Mouse (Mus musculus) forebrain, embryonic 13.5 days (tissue): ENCODE results near the gene Nom1. TPM values are rescaled to one million over a fixed set of nuclear protein-coding genes. Genes with fewer than 3 reads are reported as not detected.

Source experiments
- ATAC-seq: fragments of 200-750 bp; cut with Nextera tagmentation; 2 replicates; pipeline ENCODE4 v1.8.0; 2017
- H3K27ac ChIP-seq: fragments of 300-500 bp; sonication (generic); 2 replicates; pipeline ENCODE4 v1.5.1; 2015; ENCODE audit warnings: inconsistent platforms, mild to moderate bottlenecking, moderate library complexity
- H3K27me3 ChIP-seq: fragments of 300-500 bp; sonication (generic); 2 replicates; pipeline ENCODE4 v1.6.1; 2015; ENCODE audit warnings: mild to moderate bottlenecking, inconsistent platforms
- H3K36me3 ChIP-seq: fragments of 300-500 bp; sonication (generic); 2 replicates; pipeline ENCODE4 v1.6.1; 2015; ENCODE audit warnings: mild to moderate bottlenecking, inconsistent platforms; ENCODE audit not compliant: poor library complexity, severe bottlenecking
- H3K4me1 ChIP-seq: fragments of 300-500 bp; sonication (generic); 2 replicates; pipeline ENCODE4 v1.6.1; 2015; ENCODE audit warnings: inconsistent platforms
- H3K4me2 ChIP-seq: fragments of 300-500 bp; sonication (generic); 2 replicates; pipeline ENCODE4 v1.6.1; 2015; ENCODE audit warnings: inconsistent platforms, mild to moderate bottlenecking, moderate library complexity
- H3K4me3 ChIP-seq: fragments of 300-500 bp; sonication (generic); 2 replicates; pipeline ENCODE4 v1.5.1; 2015; ENCODE audit warnings: mild to moderate bottlenecking, inconsistent platforms
- H3K9ac ChIP-seq: fragments of 300-500 bp; sonication (generic); 2 replicates; pipeline ENCODE4 v1.6.1; 2015; ENCODE audit warnings: mild to moderate bottlenecking, inconsistent platforms
- H3K9me3 ChIP-seq: fragments of 300-500 bp; sonication (generic); replicated peaks from 2 replicates; pipeline ENCODE4 v1.6.1; 2016; ENCODE audit warnings: inconsistent platforms
- WGBS: fragments of 180-500 bp; shearing (Covaris S2); methylation state at CpG from one replicate; pipeline ENCODE4 v1.1.7; 2015; 5-methylcytosine and 5-hydroxymethylcytosine counted together
- polyA plus RNA-seq: library from polyadenylated mRNA; unstranded; fragments of >200 nt; fragmentation: Nextera tagmentation; extraction: Ambion mirVana; gene quantifications from 2 replicates; pipeline ENCODE4 v1.2.1, GENCODE M21; 2015

Nom1 gene
- polyA plus RNA-seq, 1 experiment from 2014 or later: 26.6 TPM

GRCm38 (mm10) chr5:29485941-29486320, 51.5 kb downstream of the Nom1 start:
- Histone ChIP-seq H3K27me3 (peaks cover 98% of the 10 kb centered on the region), H3K36me3 (no peaks in the 10 kb centered on the region), H3K9ac (no peak overlapping the region), H3K4me1 (peaks cover 7% of the 10 kb centered on the region), H3K4me3 (no peak overlapping the region), H3K27ac (no peak overlapping the region), H3K9me3 (no peaks in the 10 kb centered on the region), H3K4me2 (no peak overlapping the region)
- ATAC-seq: no peak
- under 1% methylated on average over 10 of the region's 10 CpGs for WGBS

- no peak for ATAC-seq
- Histone ChIP-seq H3K27ac (no peak overlapping the region), H3K4me2 (no peak overlapping the region), H3K4me3 (no peak overlapping the region), H3K9me3 (no peaks in the 10 kb centered on the region), H3K4me1 (peaks cover 7% of the 10 kb centered on the region), H3K27me3 (peaks cover 98% of the 10 kb centered on the region), H3K9ac (no peak overlapping the region), H3K36me3 (no peaks in the 10 kb centered on the region)
- WGBS: 10% methylated on average over 13 of the region's 13 CpGs
These were observed 52.9 kb downstream of the Nom1 start for GRCm38 (mm10) chr5:29487321-29487720.

- Histone ChIP-seq H3K9ac (no peak overlapping the region), H3K4me2 (no peak overlapping the region), H3K4me3 (no peak overlapping the region), H3K27me3 (no peaks in the 10 kb centered on the region), H3K27ac (no peak overlapping the region), H3K4me1 (no peaks in the 10 kb centered on the region), H3K36me3 (no peaks in the 10 kb centered on the region), H3K9me3 (no peaks in the 10 kb centered on the region)
- 88% methylated on average over 3 of the region's 3 CpGs for WGBS
- no peak for ATAC-seq
These were observed 72.5 kb downstream of the Nom1 start for GRCm38 (mm10) chr5:29507013-29507412.

Other genes starting within 250 kb of the Nom1 start
- 11.8 and 12.0 TPM in 2 replicates for gene Rnf32, start 238.7 kb upstream of the Nom1 start, polyA plus RNA-seq
- 17.3 and 18.7 TPM in 2 replicates for gene Lmbr1, start 56.3 kb upstream of the Nom1 start, polyA plus RNA-seq
- gene Mnx1, start 43.8 kb downstream of the Nom1 start, polyA plus RNA-seq: not detected in 2 replicates
- gene Ube3c, start 134.6 kb downstream of the Nom1 start, polyA plus RNA-seq: 18.5 and 18.7 TPM in 2 replicates